Mouse (Mus musculus): ENCODE results near the gene Mif. TPM values are rescaled to one million over a fixed set of nuclear protein-coding genes. Genes with fewer than 3 reads are reported as not detected.
"Not testable (repeated sequence)": the region's sequence is repeated elsewhere in the genome, so short reads cannot be mapped to it uniquely, and the experiment has no call there.

Gene Mif
- total RNA-seq, 2 experiments from 2014 or later, result 202 to 203 TPM

DNA sequence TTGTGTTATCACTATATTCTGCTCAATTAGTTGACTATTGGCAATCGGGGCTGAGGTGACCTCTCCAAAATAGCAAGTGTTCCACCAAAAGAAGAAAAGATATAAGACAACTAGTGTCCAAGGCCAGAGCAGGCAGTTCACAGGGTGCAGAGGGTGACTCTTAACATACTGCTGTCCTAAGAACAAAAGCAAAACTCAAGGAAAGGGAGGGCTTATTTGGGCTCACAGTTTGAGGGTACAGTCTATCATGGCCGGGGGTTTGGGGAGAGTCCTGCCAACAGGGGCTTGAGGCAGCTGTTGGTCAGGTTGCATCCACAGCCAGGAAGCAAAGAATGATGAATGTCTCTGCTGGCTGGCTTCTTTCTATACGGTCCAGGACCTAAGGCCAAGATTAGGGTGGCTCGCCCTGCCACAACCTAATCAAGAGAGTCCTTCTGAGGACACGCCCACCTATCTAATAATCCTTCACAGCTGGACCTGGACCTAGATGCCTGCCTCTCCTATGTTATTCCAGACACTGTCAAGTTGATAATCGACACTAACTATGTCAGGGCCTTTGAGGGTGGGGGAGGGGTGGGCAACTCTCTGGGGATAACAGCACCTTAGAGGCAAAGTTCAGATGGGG lies 14.6 kb downstream of the Mif start:
- intact Hi-C loops (cut with DNase I), result no loop called here
- DNase-seq (ENCODE audit: low spot score), result no peak

DNA sequence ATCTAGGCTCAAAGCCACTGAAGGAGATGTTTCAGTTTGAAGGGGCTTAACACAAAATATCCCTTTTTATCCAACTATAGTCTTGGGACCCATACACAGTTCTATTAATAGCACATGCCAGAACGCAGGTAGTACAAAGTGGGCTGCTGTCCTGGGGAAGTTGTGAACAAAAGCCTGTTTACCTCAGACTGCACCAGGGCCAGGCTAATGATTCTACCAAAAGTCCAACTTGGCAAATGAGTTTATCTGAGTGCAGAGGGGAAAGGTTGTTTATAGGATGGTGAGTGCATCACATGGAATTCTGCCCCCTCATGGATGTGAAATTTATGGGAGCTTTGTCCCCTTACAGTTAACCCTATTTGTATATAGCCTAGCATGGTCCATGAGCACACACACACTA lies 15.2 kb downstream of the Mif start:
- no peak for DNase-seq (ENCODE audit: low spot score)
- intact Hi-C loops (cut with DNase I), result no loop called here

DNA sequence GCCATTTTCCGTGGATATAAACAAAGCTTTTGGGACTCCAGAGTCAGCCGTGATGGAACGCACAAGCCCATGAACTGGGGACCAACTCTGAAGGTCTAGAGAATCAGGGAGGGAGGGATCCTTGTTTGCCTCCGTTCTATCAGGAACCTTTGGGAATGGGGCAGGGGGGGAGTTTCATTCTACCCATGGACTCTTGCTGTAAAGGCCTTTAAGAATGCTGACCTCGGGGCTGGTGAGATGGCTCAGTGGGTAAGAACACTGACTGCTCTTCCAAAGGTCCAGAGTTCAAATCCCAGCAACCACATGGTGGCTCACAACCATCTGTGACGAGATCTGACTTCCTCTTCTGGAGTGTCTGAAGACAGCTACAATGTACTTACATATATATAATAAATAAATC lies 16.1 kb downstream of the Mif start:
- intact Hi-C loops (cut with DNase I); DNase-seq (ENCODE audit: low spot score): not testable (repeated sequence)

DNA sequence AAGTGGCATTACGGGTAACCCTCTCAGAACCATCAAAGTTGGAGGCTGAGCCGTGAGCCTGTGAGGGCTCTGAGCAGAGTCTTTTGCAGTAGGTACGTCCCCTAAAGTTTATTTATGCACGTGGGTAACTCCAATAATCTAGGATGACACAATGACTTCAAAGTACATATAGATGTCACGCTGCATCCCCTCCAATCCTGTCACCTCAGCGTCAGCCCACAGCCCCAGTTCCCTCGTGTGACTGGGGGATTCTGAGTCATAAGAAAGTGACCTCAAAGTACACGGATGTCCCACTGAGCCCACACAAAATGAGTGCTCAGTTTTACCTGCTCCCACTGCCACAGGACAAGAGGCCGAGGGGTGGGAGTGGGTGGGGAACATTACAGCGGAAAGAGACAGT lies 20.9 kb downstream of the Mif start:
- no peak for DNase-seq (ENCODE audit: low spot score)
- intact Hi-C loops (cut with DNase I), result no loop called here

DNA sequence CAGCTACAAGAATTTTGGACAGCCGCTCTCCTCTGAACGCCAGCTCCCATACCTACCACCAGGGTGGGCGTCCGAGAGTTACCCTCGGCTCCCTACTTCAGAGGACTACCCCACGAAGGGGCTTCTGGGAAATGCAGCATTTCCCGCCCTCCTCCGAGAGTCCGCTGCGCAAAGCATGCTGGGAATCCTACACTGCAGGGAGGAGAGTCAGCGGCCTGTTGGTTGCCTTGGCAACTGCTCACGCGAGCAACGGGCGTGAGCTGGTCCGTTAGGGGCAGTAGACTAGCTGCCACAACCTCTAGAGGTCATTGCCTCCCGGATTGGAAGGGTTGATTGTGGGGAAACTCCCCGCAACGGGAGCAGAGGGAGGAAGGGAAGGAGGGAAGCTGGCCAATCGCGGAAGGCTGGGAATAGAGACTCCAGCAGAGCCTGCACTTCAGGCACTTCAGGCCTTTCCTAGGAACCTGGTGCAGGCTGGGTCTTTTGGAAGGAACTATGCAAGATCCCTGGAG lies 22.7 kb downstream of the Mif start, which contains the start of gene Gstt2:
Gene Gstt2 (minus strand): TSS at position 177 of the 512 bp plus-strand sequence.
- DNase-seq (ENCODE audit: low spot score), result peak; percentile 91
- intact Hi-C loops (cut with DNase I), result no loop called here

DNA sequence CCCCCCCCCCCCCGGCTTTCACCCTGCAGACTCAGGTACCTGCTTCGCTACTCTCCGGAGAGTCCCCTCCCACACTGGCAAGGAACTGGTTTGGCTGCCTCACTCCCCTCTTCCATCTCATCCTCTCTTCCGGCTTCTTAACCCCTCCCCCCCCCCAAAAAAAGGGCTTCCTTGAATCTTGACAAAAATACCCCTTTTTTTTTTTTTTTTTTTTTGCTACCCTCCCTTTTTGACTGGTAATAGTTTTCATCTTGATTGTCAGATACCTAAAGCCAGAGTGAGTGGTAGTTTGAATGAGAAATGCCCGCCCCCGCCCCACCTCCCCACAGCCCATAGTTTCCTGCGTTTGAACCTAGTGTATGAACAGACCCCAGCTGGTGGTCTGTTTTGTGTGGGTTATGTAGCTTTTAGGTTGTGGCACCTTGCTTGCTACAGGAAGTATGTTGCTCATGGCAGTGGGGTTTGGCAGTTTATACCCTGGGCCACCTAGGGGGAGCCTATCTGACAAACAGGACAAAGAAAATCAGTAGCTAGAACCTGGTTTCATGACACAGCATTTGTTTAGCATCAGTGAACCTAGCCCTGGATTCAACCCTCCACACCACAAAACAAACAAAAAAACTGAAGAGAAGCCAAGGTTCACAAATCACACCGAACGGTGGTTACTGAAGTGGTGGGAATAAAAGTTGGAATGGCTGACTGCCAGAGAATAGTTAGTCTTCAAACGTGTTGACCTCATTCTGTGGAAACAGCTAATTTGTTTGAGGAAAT lies 24.1 kb downstream of the Mif start:
- intact Hi-C loops (cut with DNase I), result no loop called here
- no peak for DNase-seq (ENCODE audit: low spot score)

DNA sequence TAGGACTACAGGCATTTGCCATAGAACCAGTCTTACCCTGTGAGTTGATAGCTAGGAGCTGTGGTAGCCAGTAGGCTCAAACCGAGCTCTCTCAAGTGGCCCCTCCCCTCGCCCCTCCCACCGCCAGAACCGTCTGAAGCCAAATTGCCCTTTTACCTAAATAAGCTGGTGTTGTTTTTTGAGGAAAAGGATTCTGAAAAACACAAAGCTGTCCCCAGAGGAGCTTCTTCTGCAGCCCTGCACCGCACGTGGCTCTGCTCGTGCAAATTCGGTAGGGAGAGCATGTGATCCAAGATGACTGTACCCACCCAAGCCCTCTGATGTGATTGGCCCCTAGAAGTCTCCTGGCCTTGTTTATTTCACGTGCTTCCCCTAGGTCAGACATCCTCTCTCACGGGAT lies 24.7 kb downstream of the Mif start:
- intact Hi-C loops (cut with DNase I), result no loop called here

DNA sequence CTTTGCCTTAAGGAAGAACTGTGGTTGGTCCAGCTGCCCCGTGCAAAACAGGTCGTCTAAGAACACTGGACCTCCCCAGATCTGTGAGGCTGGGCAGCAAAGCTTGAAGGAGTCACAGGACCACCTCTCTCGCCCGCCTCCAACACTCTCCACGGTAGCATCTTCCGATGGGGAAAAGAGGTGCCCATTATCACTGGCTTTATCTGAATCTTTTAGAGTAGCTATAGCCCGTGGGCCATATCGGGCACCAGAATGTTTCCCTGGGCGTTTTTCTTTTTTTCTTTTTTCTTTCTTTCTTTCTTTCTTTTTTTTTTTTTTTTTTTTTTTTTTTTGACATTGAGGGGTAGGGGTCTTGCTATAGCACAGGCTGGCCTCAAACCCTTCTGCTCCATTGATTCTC lies 25.3 kb downstream of the Mif start:
- no peak for DNase-seq (ENCODE audit: low spot score)
- intact Hi-C loops (cut with DNase I), result loop anchor here (5.0 kb wide), 2 partner anchors 62 to 92 kb away; partner anchors contain the start of gene Ddt

More for the DNA sequence above, 24.7 kb downstream of the Mif start:
- peak; percentile 62 for DNase-seq (ENCODE audit: low spot score)

DNA sequence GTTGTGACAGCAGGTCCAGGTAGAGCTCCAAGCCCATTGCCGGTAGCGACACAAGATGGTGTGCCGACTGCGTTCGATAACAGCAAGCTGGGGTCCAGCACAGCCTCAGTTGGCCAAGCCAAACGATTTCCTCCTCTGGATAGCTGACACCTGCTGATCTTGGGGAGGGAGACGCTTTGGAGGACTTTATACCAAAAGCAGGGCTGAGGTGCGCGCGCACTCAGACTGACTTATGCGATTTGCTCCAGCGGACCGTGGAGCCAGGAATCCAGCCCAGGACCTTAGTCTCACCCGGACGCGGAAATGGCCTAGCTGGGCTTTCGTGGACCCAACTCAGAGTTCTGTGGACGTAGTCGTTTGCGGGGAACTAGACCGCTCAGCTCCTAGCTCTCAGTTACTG lies 25.8 kb downstream of the Mif start:
- intact Hi-C loops (cut with DNase I), result loop anchor here (5.0 kb wide), 2 partner anchors 62 to 92 kb away; partner anchors contain the start of gene Ddt

DNA sequence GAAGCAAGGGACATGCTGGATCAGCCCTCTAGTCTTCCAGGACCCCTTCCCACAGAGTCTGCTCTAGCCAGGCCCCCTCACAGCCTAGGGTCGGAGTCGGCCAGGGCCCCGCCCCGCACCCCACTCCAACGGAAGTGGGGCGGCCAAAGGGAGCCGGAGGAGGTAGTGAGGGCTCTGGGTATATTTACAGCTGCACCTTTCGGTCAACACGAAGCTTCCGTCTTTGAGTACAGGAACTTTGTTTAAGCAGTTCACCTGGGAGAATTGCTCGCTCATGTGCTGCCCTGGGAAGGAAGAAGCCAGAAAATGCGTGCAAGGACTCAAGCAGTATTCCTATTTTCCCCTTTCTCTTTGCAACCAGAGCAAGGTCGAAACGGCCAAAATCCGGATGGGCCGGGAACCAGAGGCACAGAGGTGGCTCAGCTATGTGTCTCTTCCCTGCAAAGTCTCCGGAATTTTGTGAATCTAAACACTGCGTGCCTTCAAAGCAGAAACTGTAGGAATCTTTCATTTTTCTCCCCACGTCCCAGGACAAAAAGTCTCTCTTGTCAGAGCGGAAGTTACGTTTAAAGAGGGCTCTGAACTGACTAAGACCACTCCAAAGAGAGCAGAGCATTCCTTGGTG lies 26.5 kb downstream of the Mif start:
- intact Hi-C loops (cut with DNase I), result loop anchor here (5.0 kb wide), 2 partner anchors 61 to 91 kb away; partner anchors contain the start of gene Ddt
- no peak for DNase-seq (ENCODE audit: low spot score)

More for the DNA sequence above, 25.8 kb downstream of the Mif start:
- DNase-seq (ENCODE audit: low spot score), result peak; percentile 68

DNA sequence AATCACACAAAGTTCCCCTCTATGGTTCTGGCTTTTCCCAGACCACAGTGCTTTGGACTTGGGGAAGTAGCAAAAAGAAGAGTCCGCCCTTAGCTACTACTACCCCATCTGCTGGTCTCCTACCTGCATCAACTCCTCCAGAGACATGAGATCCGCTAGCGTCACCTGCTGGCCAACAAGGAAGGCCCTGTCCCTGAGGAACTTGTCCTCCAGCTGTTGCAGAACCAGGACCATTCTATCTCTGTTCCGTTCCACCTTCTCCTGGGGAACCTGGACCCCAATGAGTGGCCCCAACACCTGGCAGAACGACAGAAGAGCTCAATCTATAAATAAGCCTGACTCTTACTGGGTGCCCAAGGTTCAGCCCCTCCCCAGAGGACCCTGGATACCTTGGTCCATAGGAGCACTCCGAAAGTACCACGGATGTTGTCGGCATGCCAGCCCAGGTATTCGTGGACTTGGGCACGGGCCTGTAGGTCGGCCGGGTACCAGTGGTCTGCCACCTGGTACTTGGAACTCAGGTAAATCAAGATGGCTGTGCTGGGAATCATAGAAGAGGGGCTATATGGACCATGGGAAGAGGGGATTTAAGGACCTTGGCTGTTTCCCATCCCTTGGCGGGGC lies 27.7 kb downstream of the Mif start:
- DNase-seq (ENCODE audit: low spot score), result peak; percentile 24
- intact Hi-C loops (cut with DNase I), result loop anchor here (5.0 kb wide), 2 partner anchors 60 to 90 kb away; partner anchors contain the start of gene Ddt

DNA sequence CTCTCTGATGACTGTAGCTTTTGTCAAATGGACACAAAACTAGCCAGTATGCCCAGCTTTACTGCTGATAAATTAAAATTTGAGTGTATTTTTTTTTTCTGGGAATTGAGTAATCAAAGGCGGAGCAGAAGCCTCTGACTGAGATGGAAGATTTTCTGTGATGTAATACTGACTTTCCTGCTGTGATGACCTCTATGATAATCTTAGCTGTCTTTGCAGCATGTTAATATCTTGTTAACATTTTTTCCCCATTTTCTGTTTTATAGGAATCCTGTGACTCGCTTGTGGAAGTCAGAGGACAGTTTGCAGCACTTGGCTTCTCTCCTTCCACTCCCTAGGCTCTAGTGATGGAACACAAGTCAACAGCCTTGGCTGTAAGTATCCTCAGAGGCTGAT lies 29.8 kb downstream of the Mif start:
- intact Hi-C loops (cut with DNase I), result loop anchor here (5.0 kb wide), 2 partner anchors 58 to 88 kb away; partner anchors contain the start of gene Ddt
- DNase-seq (ENCODE audit: low spot score), result no peak

DNA sequence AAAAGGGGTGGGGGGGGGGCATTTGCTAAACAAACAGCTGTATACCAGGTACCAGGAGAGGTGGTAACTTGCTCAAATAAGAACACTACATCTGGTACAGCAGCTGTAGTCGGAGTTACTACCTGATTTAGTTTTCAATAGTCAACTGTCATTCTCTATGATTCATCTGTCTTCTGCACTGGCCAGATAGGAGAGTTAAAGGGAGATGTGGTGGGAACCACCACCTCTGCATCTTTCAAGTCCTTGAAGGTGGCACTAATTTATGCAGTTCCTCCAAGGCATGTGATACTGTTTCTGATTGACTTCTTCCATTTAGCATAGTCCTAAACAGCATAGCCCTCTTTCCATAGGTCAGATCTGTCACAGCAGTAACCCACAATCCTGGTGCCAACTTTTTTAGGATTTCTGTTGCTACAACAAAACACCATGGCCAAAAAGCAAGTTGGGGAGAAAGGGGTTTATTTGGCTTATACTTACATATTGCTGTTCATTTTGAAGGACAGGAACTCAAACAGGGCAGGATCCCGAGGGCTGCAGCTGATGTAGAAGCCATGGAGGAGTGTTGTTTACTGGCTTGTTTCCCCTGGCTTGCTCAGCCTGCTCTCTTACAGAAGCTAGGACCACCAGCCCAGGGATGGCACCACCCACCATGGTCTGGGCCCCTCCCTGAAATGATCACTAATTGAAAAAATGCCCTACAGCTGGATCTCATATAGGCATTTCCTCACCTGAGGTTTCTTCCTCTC lies 30.3 kb downstream of the Mif start:
- DNase-seq (ENCODE audit: low spot score), result no peak
- intact Hi-C loops (cut with DNase I), result loop anchor here (5.0 kb wide), 2 partner anchors 57 to 87 kb away; partner anchors contain the start of gene Ddt

DNA sequence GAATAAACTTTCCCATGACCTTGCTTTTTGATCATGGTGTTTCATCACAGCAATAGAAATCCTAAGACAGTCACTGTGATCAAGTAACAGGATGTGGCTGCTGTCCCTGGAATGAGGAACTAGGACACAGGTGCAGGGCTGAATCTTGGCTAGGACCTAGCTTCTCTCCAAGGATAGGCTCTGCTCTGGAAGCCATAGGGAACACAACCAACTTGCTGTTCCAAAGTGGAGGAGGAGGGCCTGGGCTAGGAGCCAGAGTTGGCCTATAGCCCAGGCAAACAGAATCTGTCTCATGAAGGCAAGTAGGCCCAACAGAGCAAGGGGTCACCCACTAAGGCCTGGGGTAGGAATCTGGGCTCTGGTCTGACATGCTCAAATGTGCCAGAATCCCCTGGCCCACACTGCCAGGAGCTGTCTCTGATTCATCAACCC lies 31.5 kb downstream of the Mif start:
- intact Hi-C loops (cut with DNase I), result no loop called here
- peak; percentile 37 for DNase-seq (ENCODE audit: low spot score)

DNA sequence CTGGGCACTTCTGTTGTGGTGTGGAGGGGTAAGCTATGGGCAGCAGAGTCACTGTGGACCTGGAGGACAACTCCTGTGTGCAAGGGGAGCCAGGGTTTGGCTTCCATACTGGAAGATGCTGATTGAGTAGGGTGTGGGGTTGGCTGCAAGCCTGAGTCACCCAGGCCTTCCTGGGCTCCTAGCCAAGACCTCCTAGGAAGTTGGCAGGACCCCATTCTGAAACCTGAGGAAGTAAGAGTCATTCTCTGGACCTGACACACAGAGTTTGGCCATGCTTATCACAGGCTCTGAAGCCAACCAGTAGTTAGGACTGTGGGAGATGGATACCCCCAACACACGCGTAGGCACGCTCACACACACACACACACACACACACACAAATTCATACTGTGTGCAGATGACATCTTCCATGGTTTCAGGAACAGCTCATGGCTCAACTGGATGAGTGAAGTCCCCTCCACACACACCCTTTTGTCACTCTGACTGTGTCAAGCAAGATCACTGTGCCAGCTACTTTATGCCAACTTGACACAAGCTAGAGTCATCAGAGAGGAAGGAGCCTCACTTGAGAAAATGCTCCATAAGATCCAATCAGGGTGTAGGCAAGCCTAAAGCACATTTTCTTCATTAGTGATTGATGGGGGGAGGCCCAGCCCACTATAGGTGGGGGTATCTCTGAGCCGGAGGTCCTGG lies 32.2 kb downstream of the Mif start:
- intact Hi-C loops (cut with DNase I), result no loop called here
- DNase-seq (ENCODE audit: low spot score), result no peak

DNA sequence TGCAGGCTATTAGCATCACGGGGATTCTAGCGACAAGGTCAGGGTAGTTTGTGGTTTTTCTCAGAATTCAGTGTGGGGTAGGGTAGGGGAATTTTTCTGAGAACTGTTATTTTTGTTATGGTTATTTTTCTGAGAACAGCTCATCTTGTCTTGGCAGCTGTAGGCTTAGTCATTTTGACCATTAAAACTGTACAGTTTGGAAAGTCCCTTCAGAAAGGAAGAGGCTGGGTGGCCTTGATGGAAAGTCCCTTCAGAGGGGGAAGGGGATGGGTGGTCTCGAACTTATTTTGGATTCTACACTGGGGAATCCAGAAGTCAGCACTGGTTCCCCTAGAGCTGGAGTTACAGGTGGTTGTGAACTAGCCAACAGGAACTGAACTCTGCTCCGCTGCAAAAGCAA lies 35.5 kb downstream of the Mif start:
- intact Hi-C loops (cut with DNase I), result no loop called here
- no peak for DNase-seq (ENCODE audit: low spot score)

DNA sequence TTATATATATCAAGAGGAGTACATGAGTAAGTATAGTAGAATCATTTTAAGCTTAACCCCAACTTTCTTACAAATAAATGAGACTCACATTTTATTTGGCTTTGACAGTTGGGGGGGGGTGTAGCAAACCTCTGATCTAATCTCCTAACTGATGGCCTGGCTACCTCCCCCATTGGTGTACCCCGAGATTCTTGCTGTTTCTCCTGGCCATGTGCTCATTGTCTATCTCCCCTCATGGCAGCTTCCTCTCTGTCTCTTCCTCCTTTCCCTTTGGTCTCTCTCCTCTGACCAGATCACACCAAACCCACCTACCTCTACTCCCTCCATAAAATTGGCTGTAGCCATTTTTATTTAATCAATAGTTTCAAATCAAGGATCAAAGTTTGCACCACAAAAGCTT lies 36.3 kb downstream of the Mif start:
- intact Hi-C loops (cut with DNase I), result no loop called here
- no peak for DNase-seq (ENCODE audit: low spot score)

DNA sequence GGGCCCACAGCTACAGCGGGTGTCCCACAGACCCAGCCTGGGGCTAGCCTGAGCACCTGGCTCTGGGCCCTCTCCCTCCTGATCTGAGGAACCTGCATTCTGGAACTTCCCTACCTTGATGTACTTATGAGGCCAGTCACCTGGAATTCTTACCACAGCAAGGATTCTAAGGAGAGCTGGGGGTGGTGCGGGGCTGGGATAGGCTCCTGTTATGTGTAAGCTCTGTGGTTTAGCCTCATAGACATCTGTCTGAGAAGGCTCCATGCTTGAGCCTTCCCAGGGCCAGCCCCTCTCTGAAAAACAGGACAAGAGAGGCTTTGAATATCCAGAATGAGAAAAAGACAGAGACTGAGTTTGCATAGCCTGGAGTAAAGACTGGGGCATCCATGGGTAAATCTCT lies 37.6 kb downstream of the Mif start, which contains the start of gene Gstt4:
Gene Gstt4 (minus strand): TSS at position 101 of the 400 bp plus-strand sequence.
- no peak for DNase-seq (ENCODE audit: low spot score)
- intact Hi-C loops (cut with DNase I), result no loop called here

DNA sequence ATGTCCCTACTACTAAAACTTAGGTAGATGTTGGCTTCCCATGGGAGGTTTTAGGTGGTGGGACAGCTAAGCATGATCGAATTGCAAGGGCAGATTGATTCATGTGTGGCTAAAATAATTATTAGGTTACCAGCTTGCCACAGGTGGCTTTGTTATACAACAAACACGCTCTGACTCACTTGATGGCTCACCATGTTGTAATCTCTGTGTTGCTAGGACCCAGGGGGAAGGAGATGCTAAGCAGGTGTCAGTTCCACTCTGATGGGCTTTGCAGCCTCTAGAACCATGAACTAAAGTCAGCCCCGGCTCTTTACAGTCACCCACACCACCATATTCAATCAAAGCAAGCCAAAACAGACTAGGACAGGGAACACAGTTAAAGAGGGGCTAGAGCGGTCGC lies 40.2 kb downstream of the Mif start:
- intact Hi-C loops (cut with DNase I), result no loop called here
- DNase-seq (ENCODE audit: low spot score), result no peak
